Comparison of ENCODE assay signal across 13 mouse cellular contexts in the genomic region with DNA sequence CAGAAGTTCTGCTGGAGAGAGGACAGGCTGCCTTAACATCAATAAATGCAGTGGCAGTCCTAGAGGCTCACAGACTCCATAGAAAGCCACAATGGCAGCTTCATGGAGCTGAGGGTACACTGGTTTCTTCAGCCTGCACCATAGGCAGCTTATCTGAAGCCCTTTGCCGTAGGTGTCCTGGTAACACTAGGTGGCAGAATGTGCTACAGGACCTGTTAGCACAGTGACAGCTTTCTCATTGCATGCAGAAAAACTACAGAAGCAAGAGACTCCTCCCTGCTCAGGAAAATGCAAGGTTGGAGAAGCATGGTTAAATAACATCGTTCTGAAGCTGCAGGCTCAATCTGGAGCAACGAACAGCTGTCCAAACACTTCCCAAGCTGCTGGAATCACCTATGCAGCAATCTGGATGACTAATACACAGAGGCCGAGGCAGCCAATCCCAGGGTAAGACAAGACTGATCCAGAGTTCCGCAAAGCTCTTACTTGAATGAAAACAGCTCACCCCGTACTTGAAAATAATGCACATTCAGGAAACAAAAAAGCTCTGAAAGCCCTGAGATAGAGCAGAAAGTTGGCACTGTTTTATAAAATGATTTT.
DNase-seq lines count a peak whose midpoint lies in the region; ATAC-seq and TF ChIP-seq lines count a peak whose summit lies in the region.
"Had no signal": no experiment of that assay in that cellular context is flagged by ENCODE, and none has a peak within 500 bp of the region (broad histone marks: within the 10 kb centered on the region; RNA-seq: fewer than 3 reads in every experiment).

No protein-coding gene starts in this region.

- no peak for TF ChIP-seq POLR2A in cortical plate, adult 2 months (IDR thresholded peaks at IDR 0.05; ENCODE audit: extremely low read depth, insufficient read depth, low read length)

- no peak for TF ChIP-seq EP300 in heart, postnatal 0 days (IDR thresholded peaks at IDR 0.05; ENCODE audit: low read depth)

- H3K36me3 ChIP-seq in heart, postnatal 0 days (replicated peaks; ENCODE audit: control insufficient read depth, insufficient read depth, low read length): no peaks in the 10 kb centered on the region
- H3K36me3 ChIP-seq in midbrain, embryonic 14.5 days (ENCODE audit: control insufficient read depth, insufficient read depth, low read length): no peaks in the 10 kb centered on the region
- no peaks in the 10 kb centered on the region for H3K36me3 ChIP-seq in midbrain, embryonic 10.5 days
- H3K36me3 ChIP-seq: embryonic facial prominence, embryonic 13.5 days; limb, embryonic 13.5 days had no signal

- no peaks in the 10 kb centered on the region for H3K9me3 ChIP-seq in heart, postnatal 0 days (replicated peaks; ENCODE audit: control insufficient read depth, low read length)
- no peaks in the 10 kb centered on the region for H3K9me3 ChIP-seq in midbrain, embryonic 14.5 days (ENCODE audit: control insufficient read depth, low read length)
- H3K9me3 ChIP-seq in midbrain, embryonic 10.5 days (replicated peaks): no peaks in the 10 kb centered on the region
- H3K9me3 ChIP-seq: embryonic facial prominence, embryonic 13.5 days; limb, embryonic 13.5 days had no signal

- H3K9ac ChIP-seq in heart, postnatal 0 days (replicated peaks; ENCODE audit: low read depth, low read length): no peak overlapping the region
- H3K9ac ChIP-seq in midbrain, embryonic 14.5 days (replicated peaks; ENCODE audit: low read length): no peak overlapping the region
- H3K9ac ChIP-seq: embryonic facial prominence, embryonic 13.5 days; limb, embryonic 13.5 days had no signal

- TF ChIP-seq CTCF in heart, postnatal 0 days (IDR thresholded peaks at IDR 0.05; ENCODE audit: low read depth): peak; percentile 44
- peak; percentile 51 for TF ChIP-seq CTCF in cortical plate, adult 2 months (IDR thresholded peaks at IDR 0.05; ENCODE audit: extremely low read depth, insufficient read depth, low read length)

- peak; percentile 11 for DNase-seq in heart, postnatal 0 days (ENCODE audit: low spot score)
- DNase-seq in heart, postnatal 25 days (ENCODE audit: low spot score): no peak
- DNase-seq in midbrain, embryonic 14.5 days: peak; percentile 21
- no peak for DNase-seq in midbrain, embryonic 10.5 days (ENCODE audit: low spot score)
- DNase-seq in telencephalon, adult 2 months (ENCODE audit: low read depth, low spot score): peak; percentile 29
- no peak for DNase-seq in lung, postnatal 25 days (ENCODE audit: low spot score)
- DNase-seq: gastrocnemius, adult 2 months; kidney, postnatal 25 days; lung, postnatal 10 days had no signal

- H3K4me3 ChIP-seq in heart, postnatal 0 days (ENCODE audit: low read depth, low read length): no peak overlapping the region
- H3K4me3 ChIP-seq in midbrain, embryonic 14.5 days (replicated peaks; ENCODE audit: low read depth, low read length): no peak overlapping the region
- no peak overlapping the region for H3K4me3 ChIP-seq in midbrain, embryonic 10.5 days
- H3K4me3 ChIP-seq in cortical plate, adult 2 months (ENCODE audit: insufficient read depth, low read length): no peak overlapping the region
- H3K4me3 ChIP-seq: embryonic facial prominence, embryonic 13.5 days; gastrocnemius, adult 2 months; limb, embryonic 13.5 days; myocyte had no signal

- H3K4me2 ChIP-seq in heart, postnatal 0 days (ENCODE audit: low read depth, low read length): no peak overlapping the region
- no peak overlapping the region for H3K4me2 ChIP-seq in midbrain, embryonic 14.5 days (ENCODE audit: low read length)
- H3K4me2 ChIP-seq: embryonic facial prominence, embryonic 13.5 days; limb, embryonic 13.5 days had no signal

- no peaks in the 10 kb centered on the region for H3K4me1 ChIP-seq in heart, postnatal 0 days (ENCODE audit: control insufficient read depth, insufficient read depth)
- H3K4me1 ChIP-seq in midbrain, embryonic 14.5 days (ENCODE audit: control insufficient read depth, insufficient read depth, low read length): no peaks in the 10 kb centered on the region
- H3K4me1 ChIP-seq in midbrain, embryonic 10.5 days: no peaks in the 10 kb centered on the region
- no peaks in the 10 kb centered on the region; the same call in 1 of the 2 replicates for H3K4me1 ChIP-seq in cortical plate, adult 2 months (ENCODE audit: control insufficient read depth, insufficient read depth, low read length)
- H3K4me1 ChIP-seq: embryonic facial prominence, embryonic 13.5 days; limb, embryonic 13.5 days had no signal

- H3K27me3 ChIP-seq in heart, postnatal 0 days (ENCODE audit: control insufficient read depth, insufficient read depth, low read length): no peaks in the 10 kb centered on the region
- H3K27me3 ChIP-seq in midbrain, embryonic 14.5 days (ENCODE audit: control insufficient read depth, insufficient read depth, low read length): no peaks in the 10 kb centered on the region
- no peaks in the 10 kb centered on the region for H3K27me3 ChIP-seq in midbrain, embryonic 10.5 days (ENCODE audit: low read depth, poor library complexity, severe bottlenecking)
- H3K27me3 ChIP-seq: embryonic facial prominence, embryonic 13.5 days; limb, embryonic 13.5 days had no signal

- intact Hi-C loops in heart, postnatal 25 days (cut with DNase I): loop anchor here (2.0 kb wide), 1 partner anchor 574 kb away; no protein-coding TSS in a partner anchor

- WGBS in heart, postnatal 0 days: 58% methylated on average over 6 of the region's 6 CpGs
- 79% methylated on average over 6 of the region's 6 CpGs for WGBS in midbrain, embryonic 14.5 days
- WGBS in midbrain, embryonic 10.5 days: 85% methylated on average over 6 of the region's 6 CpGs

- H3K27ac ChIP-seq in heart, postnatal 0 days (ENCODE audit: low read depth): no peak overlapping the region
- H3K27ac ChIP-seq in midbrain, embryonic 14.5 days (replicated peaks; ENCODE audit: low read depth, low read length): no peak overlapping the region
- no peak overlapping the region for H3K27ac ChIP-seq in midbrain, embryonic 10.5 days (replicated peaks)
- no peak overlapping the region for H3K27ac ChIP-seq in cortical plate, adult 2 months (ENCODE audit: insufficient read depth, low read length)
- H3K27ac ChIP-seq: embryonic facial prominence, embryonic 13.5 days; gastrocnemius, adult 2 months; limb, embryonic 13.5 days had no signal

- ATAC-seq in heart, postnatal 0 days (ENCODE audit: insufficient read depth, low read depth): no peak
- ATAC-seq in midbrain, embryonic 14.5 days (ENCODE audit: low FRiP score, low TSS enrichment): no peak

Comparison
In these comparisons a context has a peak if more than half of its experiments do, and no peak if none do; other contexts are left out.
1. DNase-seq: peak in heart, postnatal 0 days (single experiment), midbrain, embryonic 14.5 days (single experiment) and telencephalon, adult 2 months (single experiment); none in heart, postnatal 25 days (single experiment), midbrain, embryonic 10.5 days (single experiment) and lung, postnatal 25 days (single experiment).